Mouse (Mus musculus) cerebellum, adult 2 months (tissue): ENCODE data around the gene Stard13.

Source experiments
- CTCF ChIP-seq: fragments of 200-500 bp; IDR thresholded peaks from 2 replicates; pipeline ENCODE4 v1.5.1; 2011; ENCODE audit warnings: low read depth, mild to moderate bottlenecking, control low read depth, low read length, moderate library complexity, borderline replicate concordance; ENCODE audit not compliant: insufficient read depth
- POLR2A ChIP-seq: fragments of 200-500 bp; IDR thresholded peaks from 2 replicates; pipeline ENCODE4 v1.6.1; 2011; ENCODE audit warnings: low read length, control low read depth, borderline replicate concordance; ENCODE audit not compliant: insufficient read depth

DNA sequence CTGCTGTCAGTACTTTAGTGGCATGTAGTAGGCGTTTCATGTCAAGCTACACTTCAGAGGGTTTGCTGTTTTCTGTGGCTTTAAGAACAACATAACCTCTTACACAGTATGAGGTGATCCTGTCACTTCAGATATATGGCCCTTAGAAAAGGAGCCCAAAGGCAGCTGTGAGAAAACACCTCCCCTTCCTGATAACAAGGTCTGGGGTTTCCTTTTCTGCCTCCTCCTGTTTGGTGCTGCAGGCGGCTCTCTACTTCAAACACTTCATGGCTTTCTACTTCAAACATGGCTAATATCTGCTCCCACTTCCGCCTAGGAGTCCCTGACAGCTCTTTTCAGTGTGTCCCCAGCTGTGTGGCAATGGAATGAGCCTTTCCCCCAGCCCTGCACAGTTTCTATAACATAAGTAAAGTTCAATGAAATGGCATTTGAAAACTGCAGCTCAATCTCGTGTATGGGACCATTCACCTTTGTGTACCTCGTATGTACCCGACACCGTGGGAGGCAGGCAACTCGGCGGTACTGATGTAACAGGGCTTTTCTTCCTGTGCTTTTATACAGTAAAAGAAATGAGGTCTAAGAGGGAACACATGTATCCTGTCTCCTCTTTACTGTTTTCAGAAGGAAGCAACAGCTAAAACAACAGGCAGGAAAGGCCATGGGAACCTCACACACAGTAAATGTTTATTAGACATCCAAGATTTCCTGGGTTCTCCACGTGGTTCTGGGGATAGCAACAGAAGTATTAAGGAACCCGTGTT is 13.7 kb upstream of the Stard13 start:
- TF ChIP-seq CTCF = no peak
- no peak for TF ChIP-seq POLR2A
